Mouse (Mus musculus): ENCODE results near the gene Olfr1024.

Olfr1024 gene

DNA sequence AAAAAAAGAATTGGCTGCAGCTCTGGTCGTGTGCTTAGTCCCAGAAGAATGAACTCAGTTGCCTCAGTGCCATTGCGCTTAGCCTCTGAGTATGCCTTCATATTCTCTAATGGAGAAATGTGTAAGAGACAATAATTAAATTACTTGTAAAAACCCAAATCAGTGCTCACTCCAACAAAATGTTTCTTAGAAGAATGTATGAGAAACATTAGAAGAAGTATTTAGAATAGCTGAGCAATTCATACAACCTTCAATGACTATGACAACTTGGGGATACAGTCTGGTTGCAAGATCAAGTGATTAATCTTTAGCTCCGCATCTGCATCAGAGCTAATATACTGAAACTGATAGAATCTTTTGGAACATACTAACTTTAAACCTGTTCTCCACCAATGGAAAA, at the start of gene Olfr1024:
Gene Olfr1024, minus strand, starts transcription at position 101 of the 400 bp plus-strand sequence.
- no peak for DNase-seq (ENCODE audit: low read depth)

DNA sequence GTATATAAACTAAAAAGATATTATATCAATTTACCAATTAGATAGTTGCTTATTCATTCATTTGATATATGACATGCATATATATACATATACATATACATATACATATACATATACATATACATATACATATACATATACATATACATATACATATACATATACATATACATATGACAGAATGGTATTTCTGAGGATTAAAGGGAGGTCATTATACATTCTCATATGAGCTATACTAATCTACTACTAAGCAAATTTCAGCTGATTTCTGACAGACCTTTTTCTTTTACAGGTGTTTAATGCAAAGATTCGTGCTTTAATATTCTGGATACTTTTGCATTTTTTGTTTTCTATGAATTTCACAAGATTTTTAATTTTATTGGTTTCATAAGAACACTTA, 45.3 kb upstream of the Olfr1024 start, which contains the start of gene Olfr1028:
Gene Olfr1028, plus strand, starts transcription at position 301 of the 400 bp plus-strand sequence.
- no peak for DNase-seq (ENCODE audit: low read depth)

- DNase-seq (ENCODE audit: low read depth): no peak
Measured at GRCm38 (mm10) chr2:85921258-85921657, 16.4 kb upstream of the Olfr1024 start, which contains the start of gene Olfr1026. TSS of gene Olfr1026 (plus strand) at chr2:85921558.

DNA sequence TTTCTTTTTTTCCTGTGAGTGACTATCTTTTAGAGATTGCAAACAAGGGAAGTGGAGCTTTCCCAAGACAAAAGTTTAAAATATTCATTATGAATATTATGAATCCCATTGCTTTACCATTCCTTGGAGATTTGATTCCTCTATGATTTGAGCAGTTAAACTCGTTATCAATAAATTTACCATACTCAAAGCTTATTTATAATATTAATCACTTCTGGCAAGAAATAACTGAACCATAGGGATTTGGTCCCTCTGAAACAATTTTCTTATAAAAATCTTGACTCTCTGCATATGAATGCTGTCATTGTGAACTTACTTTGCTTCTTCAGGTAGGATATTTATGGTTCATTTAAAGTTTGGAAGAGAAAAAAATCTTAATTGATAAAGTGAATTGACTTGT, 10.0 kb upstream of the Olfr1024 start, which contains the start of gene Olfr1025-ps1:
Gene Olfr1025-ps1, plus strand, starts transcription at position 301 of the 400 bp plus-strand sequence.
- DNase-seq (ENCODE audit: low read depth): no peak

- DNase-seq (ENCODE audit: low read depth): no peak
Measured at GRCm38 (mm10) chr2:85913197-85913596, 8.3 kb upstream of the Olfr1024 start.

GRCm38 (mm10) chr2:85885340-85885739, 19.5 kb downstream of the Olfr1024 start, which contains the start of gene Olfr1023:
TSS of gene Olfr1023 (plus strand) at chr2:85885640.
- no peak for DNase-seq (ENCODE audit: low read depth)

DNA sequence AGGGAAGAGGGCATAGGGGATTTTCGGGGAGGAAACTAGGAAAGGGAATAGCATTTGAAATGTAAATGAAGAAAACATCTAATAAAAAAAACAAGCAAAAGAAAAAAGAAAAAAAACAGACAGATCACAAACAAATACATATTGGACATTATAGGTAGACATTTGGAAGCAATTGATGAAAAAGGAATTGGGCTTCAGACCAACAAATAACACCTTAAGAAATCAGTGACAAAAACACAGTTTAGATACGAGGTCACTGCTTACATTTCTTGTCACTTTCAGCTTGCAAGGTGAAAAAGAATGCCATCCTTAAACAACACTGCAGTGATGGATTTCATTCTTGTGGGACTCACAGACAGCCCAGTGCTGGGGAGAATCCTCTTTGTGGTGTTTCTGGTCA, 36.6 kb downstream of the Olfr1024 start, which contains the start of gene Olfr1022:
Gene Olfr1022, plus strand, starts transcription at position 301 of the 400 bp plus-strand sequence.
- DNase-seq (ENCODE audit: low read depth): no peak

Measured in c-Kit-positive CD71-negative TER-119-negative erythroid progenitor cells, embryonic 14.5 days (primary cell).